Mouse (Mus musculus) monocyte, adult 2 months (primary cell): Measurements from ENCODE around the gene Maml3.

ENCODE experiments used
- DNase-seq, 2 experiments: peaks; one replicate each; pipeline ENCODE4 v3.0.0; 2022; ENCODE audit warnings: low spot score in 2 of 2, low read depth in 1 of 2

Gene Maml3

GRCm38 (mm10) chr3:51880506-51881036, 224.3 kb downstream of the Maml3 start:
- no peak for DNase-seq

DNA sequence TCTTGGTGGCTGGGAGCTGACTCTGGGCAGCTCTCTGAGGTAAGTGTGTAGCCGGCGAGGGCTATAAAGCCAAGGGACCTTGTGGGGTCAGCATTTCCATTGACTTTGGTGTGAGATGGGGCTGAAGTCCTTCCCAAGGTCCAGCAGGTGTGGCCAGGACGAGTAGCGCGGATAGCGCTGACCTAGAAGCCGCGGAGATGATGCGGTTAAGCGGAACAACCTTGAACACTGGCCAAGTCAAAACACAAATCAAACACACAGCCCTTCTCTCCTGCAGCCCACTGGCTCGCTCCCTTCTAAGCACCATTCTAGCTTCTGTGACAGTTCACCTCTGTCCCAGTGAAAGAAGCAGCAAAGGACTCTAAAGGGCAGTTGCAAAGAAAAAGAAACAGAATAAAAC, 225.7 kb downstream of the Maml3 start:
- DNase-seq: no peak

GRCm38 (mm10) chr3:51878577-51878976, 226.3 kb downstream of the Maml3 start:
- no peak for DNase-seq

GRCm38 (mm10) chr3:51876729-51877128, 228.1 kb downstream of the Maml3 start:
- no peak for DNase-seq

GRCm38 (mm10) chr3:51875629-51876028, 229.2 kb downstream of the Maml3 start:
- DNase-seq: no peak

GRCm38 (mm10) chr3:51874252-51874651, 230.6 kb downstream of the Maml3 start:
- no peak for DNase-seq

- no peak for DNase-seq
These were observed 232.1 kb downstream of the Maml3 start for GRCm38 (mm10) chr3:51872771-51873170.

GRCm38 (mm10) chr3:51871346-51871745, 233.5 kb downstream of the Maml3 start:
- no peak for DNase-seq

DNA sequence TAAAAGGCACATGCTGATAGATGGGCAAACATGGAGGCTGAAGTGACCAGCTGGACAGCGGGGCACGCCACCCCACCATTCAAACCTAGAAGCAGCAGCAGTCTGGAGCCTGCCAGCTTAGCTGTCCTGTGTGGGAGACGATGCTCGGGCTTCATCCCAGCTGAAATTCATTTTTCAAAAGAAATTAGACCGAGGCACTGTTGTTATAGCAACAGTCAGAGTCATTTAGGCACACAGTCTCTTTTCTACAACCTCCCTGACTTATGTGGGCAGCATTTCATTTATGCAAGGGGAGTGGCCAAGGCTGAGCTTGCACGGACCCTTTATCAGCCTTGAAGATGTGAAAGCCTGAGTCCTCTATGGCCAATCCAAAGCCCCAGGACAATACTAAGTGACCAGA, 234.9 kb downstream of the Maml3 start:
- no peak for DNase-seq

GRCm38 (mm10) chr3:51868857-51869256, 236.0 kb downstream of the Maml3 start:
- no peak for DNase-seq

- DNase-seq: no peak
These were observed 238.4 kb downstream of the Maml3 start for GRCm38 (mm10) chr3:51866446-51866845.

DNA sequence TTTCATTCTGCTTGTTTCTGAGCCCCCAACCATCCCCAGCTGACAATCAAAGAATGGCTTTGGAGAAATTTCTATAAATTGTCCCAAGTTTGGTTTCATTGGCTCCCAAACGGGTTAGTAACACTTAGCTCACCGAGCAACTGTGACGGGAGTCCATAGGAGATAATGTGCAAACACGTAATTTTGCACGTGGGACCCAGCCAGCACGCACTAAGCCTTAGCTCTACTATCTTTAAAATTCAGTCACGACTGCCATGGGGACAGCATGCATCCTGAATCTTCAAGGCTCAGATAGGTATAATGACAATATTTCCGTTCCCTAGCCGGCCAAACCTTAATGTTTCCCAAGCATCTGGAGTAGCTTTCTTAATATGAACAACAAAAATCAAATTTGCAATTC, 243.2 kb downstream of the Maml3 start:
- no peak for DNase-seq

DNA sequence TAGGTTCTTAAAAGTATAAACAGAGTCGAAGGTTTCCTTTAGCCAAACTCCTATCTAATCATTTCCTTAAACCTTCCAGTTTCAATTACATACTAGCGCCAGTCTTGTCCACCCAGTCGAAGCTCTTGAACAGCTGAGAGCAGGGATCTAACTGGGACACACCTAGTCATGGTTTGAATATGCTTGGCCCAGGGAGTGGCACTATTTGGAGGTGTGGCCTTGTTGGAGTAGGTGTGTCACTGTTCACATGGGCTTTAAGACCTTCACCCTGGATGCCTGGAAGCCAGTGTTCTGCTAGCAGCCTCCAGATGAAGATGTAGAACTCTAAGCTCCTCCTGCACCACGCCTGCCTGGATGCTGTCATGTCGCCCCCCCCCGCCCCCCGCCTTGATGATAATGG, 244.4 kb downstream of the Maml3 start:
- no peak for DNase-seq

DNA sequence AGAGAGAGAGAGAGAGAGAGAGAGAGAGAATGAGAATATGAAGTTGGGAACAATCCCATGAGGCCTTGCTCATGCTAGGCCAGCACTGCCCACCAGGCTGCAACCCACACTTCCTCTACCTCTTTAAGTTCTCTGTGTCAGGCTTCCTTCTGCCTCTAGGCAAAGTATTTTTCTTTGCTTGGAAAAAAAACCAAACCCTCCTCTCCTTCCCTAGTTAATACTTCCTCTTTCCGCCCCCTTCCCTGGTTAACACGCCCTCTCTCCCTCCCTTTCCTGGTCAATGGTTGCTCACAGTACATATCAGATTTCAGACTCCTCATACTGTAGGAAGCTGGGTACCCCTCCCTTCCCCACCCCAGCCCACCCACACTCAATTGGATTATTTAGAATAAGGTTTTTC, 245.7 kb downstream of the Maml3 start:
- no peak for DNase-seq

GRCm38 (mm10) chr3:51854152-51854551, 250.7 kb downstream of the Maml3 start:
- no peak for DNase-seq

DNA sequence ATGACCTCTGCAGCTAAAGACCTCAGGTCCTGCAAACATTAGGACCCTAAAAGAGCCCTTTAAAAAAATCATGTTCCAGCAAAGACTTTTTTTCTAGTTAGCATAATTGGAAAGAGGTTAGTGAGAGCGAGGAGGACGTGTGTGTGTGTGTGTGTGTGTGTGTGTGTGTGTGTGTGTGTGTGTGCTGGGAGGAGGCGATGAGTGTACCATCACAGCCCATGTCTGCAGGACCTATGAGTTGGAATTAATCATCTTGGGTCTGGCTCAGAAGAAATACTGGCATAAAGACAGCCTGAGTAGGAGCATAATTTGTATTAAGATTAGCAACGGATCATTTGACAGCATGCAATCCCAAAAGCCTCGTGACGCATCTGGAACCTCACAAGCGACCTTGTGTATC, 251.3 kb downstream of the Maml3 start:
- no peak for DNase-seq

GRCm38 (mm10) chr3:51852692-51853091, 252.2 kb downstream of the Maml3 start:
- no peak for DNase-seq

DNA sequence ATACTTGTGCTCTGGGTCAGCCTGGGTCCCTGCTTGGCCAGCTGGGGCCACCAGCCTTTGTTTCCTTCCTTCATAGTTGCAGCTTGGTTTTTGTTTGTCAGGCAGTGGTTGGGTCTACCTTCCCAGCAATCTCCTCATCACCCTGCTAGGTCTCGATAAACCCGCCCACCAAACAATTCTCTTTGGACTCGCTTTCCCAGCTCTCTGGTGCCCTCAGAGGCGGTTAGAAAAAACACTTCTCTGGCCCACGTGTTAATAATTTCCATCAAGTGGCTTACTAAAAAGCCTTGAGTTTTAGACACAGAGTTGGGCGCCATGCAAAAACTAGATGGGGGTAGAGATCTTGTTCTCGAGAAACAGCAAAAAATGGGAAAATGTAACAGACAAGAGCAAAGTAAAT, 253.3 kb downstream of the Maml3 start:
- no peak for DNase-seq

- DNase-seq: no peak
These were observed 255.4 kb downstream of the Maml3 start for GRCm38 (mm10) chr3:51849462-51849861.

DNA sequence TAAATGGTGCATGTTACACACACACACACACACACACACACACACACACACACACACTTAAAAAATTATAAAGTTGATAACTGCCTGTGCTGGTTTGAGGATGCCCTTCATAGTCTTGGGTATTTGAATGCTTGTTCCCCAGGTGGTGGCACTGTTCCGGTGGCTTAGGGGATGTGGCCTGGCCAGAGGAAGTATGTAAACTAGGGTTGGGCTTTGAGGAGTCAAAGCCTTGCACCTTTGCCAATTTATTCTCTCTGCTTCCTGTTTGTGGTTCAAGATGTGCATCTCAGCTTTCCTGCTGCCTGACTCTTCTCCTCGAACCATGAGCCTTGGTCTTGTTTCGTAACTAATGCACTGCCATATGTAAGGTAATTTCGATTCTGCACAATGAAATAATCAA, 257.6 kb downstream of the Maml3 start:
- DNase-seq: no peak

DNA sequence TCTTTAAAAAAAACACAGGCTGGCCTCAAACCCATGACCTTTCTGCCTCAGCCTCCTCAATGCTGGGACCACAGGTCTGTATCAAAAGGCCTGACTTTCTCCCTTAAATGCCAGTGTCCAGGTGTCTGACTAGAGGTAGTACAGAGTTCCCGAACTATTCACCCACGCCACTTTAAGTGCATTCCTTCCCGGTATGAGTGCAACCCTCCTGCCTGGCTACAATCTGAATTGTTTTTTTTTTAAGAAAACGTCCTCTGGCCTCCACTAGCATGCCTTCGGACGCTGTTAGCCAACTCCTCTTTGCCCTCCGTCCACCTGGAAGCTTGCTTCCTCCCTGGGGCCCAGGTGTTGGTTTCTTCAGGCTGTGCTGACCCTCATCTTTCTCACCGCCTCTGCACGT, 260.6 kb downstream of the Maml3 start:
- no peak for DNase-seq

- no peak for DNase-seq
These were observed 262.7 kb downstream of the Maml3 start for GRCm38 (mm10) chr3:51842140-51842539.

DNA sequence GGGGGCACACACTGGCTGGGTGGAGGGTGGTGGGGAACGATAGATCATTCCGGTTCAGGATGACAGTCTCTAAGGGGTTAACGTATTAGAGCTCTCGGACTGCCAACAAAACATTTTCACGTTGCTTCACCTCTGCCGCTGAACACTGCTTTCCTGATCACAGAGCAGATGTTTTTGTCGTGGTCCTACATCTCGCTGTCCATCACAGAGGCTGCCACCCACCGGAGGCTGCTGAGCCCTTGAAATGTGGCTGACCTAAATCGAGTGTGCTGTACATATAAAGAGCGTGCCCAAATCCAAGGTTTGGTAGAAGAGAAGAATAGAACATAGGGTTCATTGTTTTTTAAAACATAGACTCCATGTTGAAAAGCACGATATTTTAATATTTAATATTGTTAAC, 263.3 kb downstream of the Maml3 start:
- no peak for DNase-seq

DNA sequence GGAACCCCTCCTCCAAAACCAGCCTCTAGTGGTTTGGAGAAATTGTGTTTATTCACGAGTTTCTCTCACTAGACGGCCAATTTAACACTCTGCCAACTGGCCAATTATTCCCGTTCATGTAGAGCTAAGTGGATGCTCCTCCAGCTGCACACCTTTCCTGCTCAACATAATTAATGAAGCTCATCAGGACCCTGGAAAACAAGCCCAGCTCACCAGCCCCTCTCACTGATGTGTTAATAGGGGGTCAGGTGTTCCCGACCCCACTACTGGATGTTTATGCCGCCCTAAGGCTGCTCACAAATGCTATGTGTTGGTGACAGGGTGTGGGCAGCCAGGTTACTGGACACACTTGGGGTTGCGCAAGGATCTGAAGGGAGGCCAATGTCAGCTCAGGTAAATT, 263.7 kb downstream of the Maml3 start:
- DNase-seq: no peak
